Mouse (Mus musculus): ENCODE measurements at regions not wholly inside any gene's neighbourhood (a gene's known extent, or its start where the extent isn't known, plus 50 kb on each side); places are given as distances from the start of the nearest gene placed in this dataset.
A peak's percentile ranks its signal among the peaks of the same experiment; 100 is the strongest.

DNA sequence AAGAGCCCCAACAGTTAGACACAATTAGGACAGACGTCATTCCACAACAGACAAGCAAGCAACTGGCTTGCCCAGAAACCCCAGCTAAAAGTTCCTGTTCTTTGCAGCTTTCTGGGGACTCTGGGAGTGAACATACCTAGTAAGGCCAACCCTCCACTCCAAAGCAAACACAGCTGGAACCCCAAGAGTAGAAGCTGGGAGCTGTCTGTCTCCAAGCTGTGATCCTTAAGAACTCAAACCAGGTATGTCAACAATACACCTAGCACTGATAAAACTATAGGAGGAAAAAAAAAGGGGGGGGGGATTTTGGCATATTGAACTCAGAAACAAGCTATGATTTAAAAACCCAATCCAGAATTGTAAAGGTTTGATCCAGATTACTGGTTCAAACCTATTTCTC, 84.2 kb upstream of the Basp1 start:
- Histone ChIP-seq H3K27ac (no peak overlapping the region), H3K36me3 (no peaks in the 10 kb centered on the region), H3K9ac (no peak overlapping the region), H3K4me2 (no peak overlapping the region), H3K9me3 (replicated peaks) (no peaks in the 10 kb centered on the region), H3K4me1 (peaks cover 25% of the 10 kb centered on the region), H3K4me3 (replicated peaks) (no peak overlapping the region), H3K27me3 (no peaks in the 10 kb centered on the region)
- ATAC-seq (replicated peaks; ENCODE audit: low FRiP score): no peak
- WGBS: 52% methylated on average over 1 of the region's 1 CpGs

DNA sequence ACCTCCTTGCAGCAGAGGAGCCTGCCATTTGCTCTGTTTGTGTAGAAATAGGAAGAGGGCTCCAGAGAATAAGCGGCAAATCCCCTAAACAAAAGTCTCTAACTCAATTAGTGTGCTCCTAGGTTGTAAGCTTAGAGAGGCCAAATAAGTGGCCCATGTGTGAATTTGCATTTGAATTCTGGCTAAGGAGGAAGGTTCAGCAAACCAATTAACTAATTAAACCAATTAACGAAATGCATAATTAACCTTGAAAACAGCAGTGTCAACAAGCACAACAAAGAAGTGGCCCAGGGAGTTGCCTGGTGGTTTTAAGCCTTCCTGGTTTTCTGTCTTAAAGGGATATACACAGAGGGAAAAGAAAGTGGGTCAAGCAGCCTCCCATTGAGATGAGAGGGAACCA, 84.9 kb upstream of the Basp1 start:
- Histone ChIP-seq H3K9ac (no peak overlapping the region), H3K9me3 (replicated peaks) (no peaks in the 10 kb centered on the region), H3K4me3 (replicated peaks) (no peak overlapping the region), H3K4me2 (no peak overlapping the region), H3K4me1 (peaks cover 19% of the 10 kb centered on the region), H3K27me3 (no peaks in the 10 kb centered on the region), H3K27ac (no peak overlapping the region), H3K36me3 (no peaks in the 10 kb centered on the region)
- WGBS: 50% methylated on average over 2 of the region's 2 CpGs
- no peak for ATAC-seq (replicated peaks; ENCODE audit: low FRiP score)

DNA sequence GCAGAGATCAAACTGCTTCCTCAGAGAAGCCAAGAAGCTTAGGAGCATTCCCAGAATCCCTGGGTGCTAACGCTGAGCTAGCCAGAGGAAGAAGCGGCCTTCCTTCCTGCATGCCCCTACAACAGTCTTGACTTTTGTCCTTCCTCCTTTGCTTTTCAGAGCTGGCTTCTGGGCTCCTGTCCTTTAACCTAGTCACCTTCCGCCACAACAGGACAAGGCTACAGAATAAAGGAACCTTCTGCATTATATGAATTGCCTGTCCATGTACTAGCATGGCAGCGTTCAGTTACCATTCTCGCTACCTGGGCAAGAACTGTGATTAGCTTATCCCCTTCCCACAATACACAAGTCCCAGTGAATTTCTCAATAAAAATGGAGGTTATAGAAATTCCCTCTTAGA, 88.9 kb upstream of the Basp1 start:
- H3K9ac ChIP-seq: no peak overlapping the region
- H3K9me3 ChIP-seq (replicated peaks): no peaks in the 10 kb centered on the region
- H3K27ac ChIP-seq: no peak overlapping the region
- 77% methylated on average over 5 of the region's 5 CpGs for WGBS
- no peak overlapping the region for H3K4me3 ChIP-seq (replicated peaks)
- no peaks in the 10 kb centered on the region for H3K27me3 ChIP-seq
- H3K4me1 ChIP-seq: 0 out of 2 replicates have a peak, but pooled peaks cover 4% of the 10 kb centered on the region
- no peaks in the 10 kb centered on the region for H3K36me3 ChIP-seq
- ATAC-seq (replicated peaks; ENCODE audit: low FRiP score): no peak
- H3K4me2 ChIP-seq: no peak overlapping the region

DNA sequence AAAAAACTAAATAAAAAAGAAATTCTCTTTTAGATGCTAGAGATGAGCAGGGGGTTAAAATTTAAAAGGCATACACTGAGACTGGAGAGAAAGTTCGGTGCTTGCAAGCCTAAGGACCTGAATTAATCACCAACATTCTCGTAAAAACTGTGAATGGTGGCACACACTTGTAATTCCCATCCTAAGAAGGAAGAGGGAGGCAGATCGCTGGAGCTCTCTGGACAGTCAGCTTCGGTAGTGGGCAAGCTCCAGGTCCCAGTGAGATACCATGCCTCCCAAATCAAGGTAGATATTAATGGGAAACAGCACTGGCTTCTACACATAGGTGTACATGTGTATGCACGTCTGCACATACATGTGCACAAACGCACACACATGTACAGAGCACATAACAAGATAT, 89.5 kb upstream of the Basp1 start:
- no peak for ATAC-seq (replicated peaks; ENCODE audit: low FRiP score)
- H3K9me3 ChIP-seq (replicated peaks): no peaks in the 10 kb centered on the region
- WGBS: 58% methylated on average over 6 of the region's 6 CpGs

DNA sequence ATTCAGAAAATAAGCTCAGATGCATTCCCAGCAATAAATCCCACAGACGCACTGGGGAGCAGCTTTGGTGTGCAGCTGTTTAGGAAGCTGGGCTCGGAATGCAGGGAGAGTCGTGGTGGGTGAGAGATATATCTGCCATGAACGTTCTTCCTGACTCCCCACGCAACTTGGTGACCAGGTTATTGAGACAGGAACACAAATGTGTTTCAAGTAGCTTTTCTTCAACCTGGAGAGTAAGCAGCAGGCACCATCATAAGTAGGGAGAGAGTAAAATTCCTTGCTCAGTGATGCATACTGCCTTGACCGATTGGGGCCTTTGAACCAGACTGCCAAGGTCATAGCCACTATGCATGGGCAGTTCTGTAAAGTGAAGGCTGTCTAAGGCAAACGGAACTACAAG, 95.6 kb upstream of the Basp1 start:
- ATAC-seq (replicated peaks; ENCODE audit: low FRiP score): peak; percentile 86
- 3% methylated on average over 7 of the region's 7 CpGs for WGBS
- Histone ChIP-seq H3K4me2 (peak overlapping the region; percentile 49), H3K4me3 (replicated peaks) (peak overlapping the region; percentile 5; the same call in 1 of the 2 replicates), H3K27ac (peak overlapping the region; percentile 90), H3K27me3 (no peaks in the 10 kb centered on the region), H3K4me1 (peaks cover 36% of the 10 kb centered on the region), H3K9ac (no peak overlapping the region), H3K9me3 (replicated peaks) (no peaks in the 10 kb centered on the region), H3K36me3 (no peaks in the 10 kb centered on the region)

More for the DNA sequence above, 89.5 kb upstream of the Basp1 start:
- Histone ChIP-seq H3K27me3 (no peaks in the 10 kb centered on the region), H3K36me3 (no peaks in the 10 kb centered on the region), H3K4me1 (peaks cover 6% of the 10 kb centered on the region), H3K4me2 (no peak overlapping the region), H3K4me3 (replicated peaks) (no peak overlapping the region), H3K9ac (no peak overlapping the region), H3K27ac (no peak overlapping the region)

DNA sequence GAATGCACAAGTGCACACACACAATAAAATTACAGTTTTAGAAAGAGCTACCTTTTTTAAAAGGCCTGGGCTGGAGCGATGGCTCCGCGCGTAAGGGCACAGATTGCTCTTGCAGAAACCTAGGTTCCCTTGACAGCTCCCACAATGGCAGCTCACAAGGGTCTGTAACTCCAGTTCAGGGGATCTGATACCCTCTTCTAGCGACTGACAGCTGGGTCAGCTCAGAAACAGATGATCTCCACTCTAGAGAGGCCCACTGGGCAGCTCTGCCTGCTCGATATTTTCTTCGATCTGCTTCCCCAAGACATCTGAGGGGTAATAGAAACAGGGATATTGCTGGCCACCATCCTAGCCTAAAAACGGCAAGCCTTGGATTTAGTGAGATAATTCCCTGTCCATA, 96.0 kb upstream of the Basp1 start:
- H3K4me1 ChIP-seq: peaks cover 37% of the 10 kb centered on the region
- peak; percentile 74 for ATAC-seq (replicated peaks; ENCODE audit: low FRiP score)
- peak overlapping the region; percentile 49 for H3K4me2 ChIP-seq
- peak overlapping the region; percentile 90 for H3K27ac ChIP-seq
- H3K27me3 ChIP-seq: no peaks in the 10 kb centered on the region
- H3K36me3 ChIP-seq: no peaks in the 10 kb centered on the region
- H3K9me3 ChIP-seq (replicated peaks): no peaks in the 10 kb centered on the region
- 21% methylated on average over 8 of the region's 8 CpGs for WGBS
- H3K9ac ChIP-seq: no peak overlapping the region
- peak overlapping the region; percentile 5 for H3K4me3 ChIP-seq (replicated peaks)

DNA sequence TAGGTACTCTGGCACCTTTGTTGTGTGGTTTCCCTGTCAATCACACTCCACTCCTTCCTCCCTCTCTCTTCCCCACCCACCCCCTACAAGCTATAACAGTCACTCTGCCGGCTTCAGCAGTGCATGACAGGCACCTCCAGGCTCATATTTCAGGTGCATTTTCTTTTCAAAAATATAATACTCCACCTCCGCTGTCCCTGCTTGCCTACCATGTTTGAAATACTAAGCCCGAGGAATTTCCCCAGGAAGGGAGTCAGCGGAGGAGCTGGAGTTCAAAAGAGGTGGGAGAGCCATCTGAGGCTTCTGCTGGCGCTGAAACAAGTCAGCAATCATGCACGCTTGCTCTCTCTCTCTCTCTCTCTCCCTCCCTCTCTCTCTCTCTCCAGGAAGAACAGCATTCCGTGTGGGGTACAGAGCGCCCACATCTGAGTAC, 96.5 kb upstream of the Basp1 start:
- peak overlapping the region; percentile 90 for H3K27ac ChIP-seq
- H3K4me1 ChIP-seq: peaks cover 42% of the 10 kb centered on the region
- ATAC-seq (replicated peaks; ENCODE audit: low FRiP score): peak; percentile 78
- no peaks in the 10 kb centered on the region for H3K9me3 ChIP-seq (replicated peaks)
- WGBS: 7% methylated on average over 8 of the region's 8 CpGs
- no peaks in the 10 kb centered on the region for H3K36me3 ChIP-seq
- H3K4me3 ChIP-seq (replicated peaks): peak overlapping the region; percentile 5; the same call in 1 of the 2 replicates
- H3K4me2 ChIP-seq: peak overlapping the region; percentile 49
- no peak overlapping the region for H3K9ac ChIP-seq
- no peaks in the 10 kb centered on the region for H3K27me3 ChIP-seq

DNA sequence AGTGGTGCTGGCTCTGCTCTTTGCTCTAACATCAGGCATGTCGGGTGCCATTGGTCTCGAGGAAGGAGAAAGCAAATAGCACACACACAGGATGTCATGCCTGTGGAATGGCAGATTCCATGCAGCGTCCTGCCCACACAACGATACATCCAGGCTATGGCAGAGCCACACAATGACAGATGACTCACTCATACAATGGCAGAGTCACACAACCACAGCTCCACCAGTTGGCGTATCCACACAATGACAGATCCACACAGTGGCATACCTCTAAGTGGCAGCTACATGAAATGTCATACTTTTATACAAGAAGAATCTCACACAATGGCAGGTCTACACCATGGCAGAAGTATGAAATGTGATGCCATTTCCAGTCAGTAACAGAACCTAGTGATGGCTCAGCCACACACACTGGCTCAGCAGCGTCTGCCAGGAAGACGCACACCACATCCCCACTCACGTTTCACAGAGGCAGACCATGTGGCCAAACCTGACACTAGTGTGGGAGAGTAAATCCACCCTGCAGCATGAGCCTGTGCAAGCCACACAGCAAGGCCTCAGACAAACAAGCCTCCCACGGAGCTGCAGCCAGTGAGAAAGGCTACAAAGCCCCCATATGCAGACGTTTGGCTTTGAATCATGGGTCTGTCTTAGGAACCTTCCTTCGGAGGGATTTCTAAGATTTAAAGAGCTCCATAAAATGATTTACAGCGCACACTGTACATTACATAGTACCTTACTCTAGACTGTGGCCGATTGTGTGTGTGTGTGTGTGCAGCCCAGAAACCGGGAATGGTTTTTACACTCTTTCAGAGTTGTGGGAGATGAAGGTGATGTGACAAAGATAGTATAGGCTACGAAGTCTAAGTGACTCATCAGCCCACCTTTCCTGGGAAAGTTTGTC, 104.0 kb upstream of the Myo10 start:
- Histone ChIP-seq H3K4me2 (no peak overlapping the region), H3K4me1 (peaks cover 14% of the 10 kb centered on the region), H3K4me3 (replicated peaks) (no peak overlapping the region), H3K9me3 (replicated peaks) (no peaks in the 10 kb centered on the region), H3K27me3 (no peaks in the 10 kb centered on the region), H3K36me3 (no peaks in the 10 kb centered on the region), H3K9ac (no peak overlapping the region), H3K27ac (no peak overlapping the region; the same call in 1 of the 2 replicates)
- ATAC-seq (replicated peaks; ENCODE audit: low FRiP score): peak; percentile 80
- WGBS: 55% methylated on average over 15 of the region's 15 CpGs

DNA sequence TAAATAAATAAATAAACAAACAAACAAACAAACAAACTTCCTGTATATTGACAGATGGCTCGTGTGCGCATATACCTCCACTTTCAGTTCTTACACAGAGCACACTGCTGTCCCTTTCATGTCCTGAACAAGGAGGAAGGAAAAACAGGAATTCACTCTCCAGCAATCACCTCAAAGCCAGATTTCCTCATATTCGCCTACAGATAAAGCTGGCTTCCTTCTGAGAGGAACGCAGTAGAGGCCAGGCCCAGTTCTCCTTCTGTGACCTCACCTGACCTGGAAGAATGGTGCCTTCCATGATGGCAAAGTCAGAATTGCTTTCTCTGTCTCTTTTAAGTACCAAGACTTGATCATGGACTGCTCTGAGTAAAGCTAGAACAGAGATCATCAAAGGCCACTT, 98.1 kb upstream of the Myo10 start:
- H3K9ac ChIP-seq: no peak overlapping the region
- no peak overlapping the region for H3K4me2 ChIP-seq
- no peaks in the 10 kb centered on the region for H3K4me1 ChIP-seq
- WGBS: 80% methylated on average over 4 of the region's 4 CpGs
- H3K9me3 ChIP-seq (replicated peaks): no peaks in the 10 kb centered on the region
- H3K4me3 ChIP-seq (replicated peaks): no peak overlapping the region
- H3K27ac ChIP-seq: no peak overlapping the region
- no peak for ATAC-seq (replicated peaks; ENCODE audit: low FRiP score)
- H3K27me3 ChIP-seq: no peaks in the 10 kb centered on the region
- no peaks in the 10 kb centered on the region for H3K36me3 ChIP-seq

DNA sequence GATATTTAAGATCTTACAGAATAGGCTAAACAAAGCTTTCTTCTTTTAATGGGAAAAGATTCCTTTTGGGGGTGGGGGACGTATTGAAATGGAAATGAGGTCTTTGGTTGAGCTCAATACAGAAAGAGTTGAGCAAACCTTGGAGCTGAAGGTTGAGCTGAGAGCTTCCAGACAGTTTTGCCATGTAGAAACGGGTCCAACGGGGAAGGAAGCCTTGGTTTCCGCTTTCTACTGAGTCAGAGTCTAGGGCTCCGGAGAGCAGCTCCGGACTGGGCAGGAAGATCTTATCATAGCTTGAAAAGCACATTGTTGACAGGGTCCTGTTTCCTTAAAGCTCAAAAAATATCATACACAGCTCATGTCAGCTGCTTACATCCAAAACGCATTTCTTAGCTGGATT, 97.0 kb upstream of the Myo10 start:
- Histone ChIP-seq H3K4me3 (replicated peaks) (no peak overlapping the region), H3K4me2 (no peak overlapping the region), H3K27ac (no peak overlapping the region), H3K36me3 (no peaks in the 10 kb centered on the region), H3K9me3 (replicated peaks) (no peaks in the 10 kb centered on the region), H3K27me3 (no peaks in the 10 kb centered on the region), H3K4me1 (no peaks in the 10 kb centered on the region), H3K9ac (no peak overlapping the region)
- WGBS: 69% methylated on average over 7 of the region's 7 CpGs
- ATAC-seq (replicated peaks; ENCODE audit: low FRiP score): no peak

DNA sequence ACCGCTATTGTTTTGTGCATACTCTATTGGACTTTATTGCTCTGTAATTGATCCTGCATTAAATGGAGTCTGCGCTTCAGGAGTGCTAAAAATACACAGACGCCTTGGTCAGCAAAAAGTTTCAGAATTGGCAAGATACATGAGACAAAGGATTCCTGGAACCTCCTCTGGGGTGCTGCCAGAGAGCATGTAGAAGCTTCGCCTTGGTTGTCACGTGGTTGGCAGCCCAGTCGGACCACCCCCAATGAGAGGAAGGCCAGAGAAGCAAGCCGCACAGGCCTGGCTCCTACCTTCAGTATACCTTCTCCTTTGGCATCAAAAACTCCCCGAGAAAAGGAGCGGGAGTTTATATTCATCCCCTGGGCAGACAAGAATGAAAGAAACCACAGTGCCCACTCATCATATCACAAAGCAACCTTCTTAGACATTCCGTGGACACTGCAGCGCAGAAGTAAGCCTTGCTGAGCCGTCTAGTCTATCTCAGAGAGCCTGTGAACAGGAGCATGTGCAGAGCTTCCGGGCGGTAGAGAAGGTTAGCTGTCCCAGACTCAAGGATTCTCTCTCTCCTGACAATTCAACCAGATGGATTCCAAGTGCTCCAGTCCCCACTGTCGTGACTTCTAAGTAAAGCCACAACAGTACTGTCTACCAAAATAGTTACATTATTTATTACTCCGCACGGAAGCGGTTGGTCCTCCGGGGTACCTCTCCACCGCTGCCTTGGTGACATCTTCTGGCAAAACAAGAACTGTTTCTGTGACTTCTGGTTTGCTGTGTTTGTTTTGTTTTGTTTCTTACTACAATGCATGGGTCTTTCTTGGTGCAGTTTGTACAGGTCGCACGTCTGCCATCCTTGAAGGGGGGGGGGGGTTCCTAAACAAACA, 85.6 kb upstream of the Myo10 start:
- H3K4me1 ChIP-seq: peaks cover 19% of the 10 kb centered on the region
- H3K27ac ChIP-seq: no peak overlapping the region
- no peak; the same call in 1 of the 2 replicates for ATAC-seq (replicated peaks; ENCODE audit: low FRiP score)
- H3K4me3 ChIP-seq (replicated peaks): no peak overlapping the region
- 68% methylated on average over 22 of the region's 22 CpGs for WGBS
- no peaks in the 10 kb centered on the region for H3K9me3 ChIP-seq (replicated peaks)
- H3K4me2 ChIP-seq: no peak overlapping the region
- H3K36me3 ChIP-seq: no peaks in the 10 kb centered on the region
- no peak overlapping the region for H3K9ac ChIP-seq
- no peaks in the 10 kb centered on the region for H3K27me3 ChIP-seq
